Mouse (Mus musculus) adrenal gland, adult 8-10 months (tissue): ENCODE data around the gene Abhd6. TPM values are rescaled to one million over a fixed set of nuclear protein-coding genes. Genes with fewer than 3 reads are reported as not detected.

Experiments
- DNase-seq: peaks from one replicate; pipeline ENCODE4 v3.0.0; 2022
- total RNA-seq, 4 experiments: library from RNA; stranded (reverse); gene quantifications; 2 replicates each; pipeline ENCODE4 v1.2.4; 2022

Abhd6 gene
- total RNA-seq, 4 experiments from 2014 or later = 87.1 to 147 (median 102) TPM

DNA sequence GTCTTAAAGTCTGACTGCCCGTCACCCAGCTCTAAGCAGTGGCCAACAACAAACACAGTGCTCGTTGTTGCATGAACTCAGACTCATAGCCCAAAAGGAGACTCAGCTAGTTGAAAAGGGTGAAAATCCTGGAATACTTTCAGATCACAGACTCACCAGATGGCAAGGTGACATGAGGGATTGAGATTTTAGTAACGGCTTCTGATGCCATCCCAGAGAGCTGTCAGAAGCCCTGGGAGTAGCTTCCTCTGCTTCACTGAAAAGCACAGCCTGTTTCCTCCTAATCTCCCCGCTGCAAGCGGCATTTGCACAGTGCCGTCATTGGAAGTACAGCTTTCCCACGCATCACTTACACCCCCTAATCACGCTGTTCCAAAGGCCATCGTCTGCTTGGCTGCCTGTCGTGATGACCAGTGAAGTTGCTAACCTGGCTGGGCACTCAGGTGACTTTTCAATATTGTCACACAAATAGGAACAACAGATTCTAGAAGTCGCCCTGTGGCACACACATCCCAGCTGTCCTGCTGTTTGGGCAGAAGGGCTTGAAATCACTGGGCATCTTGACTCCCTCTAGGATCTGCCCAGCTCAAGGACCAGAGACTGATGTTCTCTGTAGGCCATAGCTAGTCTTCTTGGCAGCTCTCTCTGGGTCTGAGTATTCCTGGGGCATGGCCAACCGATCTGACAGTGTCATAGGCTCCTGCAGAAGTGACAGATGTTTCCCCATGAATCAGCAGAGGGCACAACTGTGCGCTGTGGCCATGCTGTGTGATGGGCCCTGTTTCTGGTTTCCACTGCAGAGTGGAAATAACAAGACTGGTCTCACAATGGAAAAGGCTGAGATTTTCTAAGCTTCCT is 29.6 kb downstream of the Abhd6 start:
- DNase-seq = peak; percentile 81

DNA sequence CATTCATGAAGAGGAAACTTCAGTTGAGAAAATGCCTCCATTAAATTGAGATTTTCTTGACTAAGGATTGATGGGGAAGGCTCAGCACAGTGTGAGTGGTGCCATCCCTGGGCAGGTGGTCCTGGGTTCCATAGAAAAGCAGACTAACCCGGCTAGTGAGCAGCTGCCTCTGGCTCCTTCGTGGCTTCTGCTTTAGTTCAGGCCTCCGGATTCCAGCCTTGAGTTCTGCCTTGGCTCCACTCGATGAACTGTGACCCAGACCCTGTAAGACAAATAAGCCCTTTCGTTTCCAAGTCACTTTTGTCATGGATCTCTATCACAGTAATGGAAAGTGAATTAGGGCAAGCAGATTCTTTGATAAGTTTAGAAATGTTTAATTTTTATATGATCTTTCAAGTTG is 31.9 kb downstream of the Abhd6 start:
- no peak for DNase-seq

DNA sequence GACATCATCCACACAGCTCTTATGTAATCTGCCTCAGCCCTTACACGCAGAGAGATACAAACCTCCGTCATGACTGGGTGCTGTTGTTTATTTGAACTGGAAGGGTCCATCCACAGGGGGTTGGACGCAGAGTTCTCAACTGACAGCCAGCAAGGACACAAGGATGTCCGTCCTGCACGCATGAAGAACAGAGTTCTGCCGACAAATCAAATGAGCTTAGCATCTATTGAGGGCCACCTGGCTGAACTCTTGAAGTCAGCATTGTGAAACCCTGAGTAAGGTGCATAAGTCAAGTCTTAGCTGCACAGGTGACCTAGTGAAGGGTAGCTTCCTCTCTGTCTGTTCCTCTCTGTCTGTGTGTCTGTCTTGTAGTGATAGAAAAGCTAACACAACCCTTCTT is 33.2 kb downstream of the Abhd6 start:
- DNase-seq = no peak

DNA sequence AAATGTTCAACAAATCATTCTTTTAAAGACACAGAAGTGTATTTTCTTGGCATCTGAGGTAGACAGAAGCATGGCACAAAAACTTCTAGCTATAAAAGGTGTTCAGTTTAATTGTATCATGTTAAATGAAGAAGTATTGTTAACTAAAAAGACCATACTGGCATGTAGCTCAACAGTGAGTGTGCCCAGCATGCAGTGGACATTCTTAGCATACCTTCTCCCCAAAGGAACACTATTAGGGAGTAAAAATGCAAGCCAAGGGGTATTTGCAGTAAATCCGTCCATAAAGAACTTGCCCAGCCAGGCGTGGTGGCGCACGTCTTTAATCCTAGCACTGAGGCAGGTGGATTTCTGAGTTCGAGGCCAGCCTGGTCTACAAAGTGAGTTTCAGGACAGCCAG is 33.7 kb downstream of the Abhd6 start:
- DNase-seq = no peak

DNA sequence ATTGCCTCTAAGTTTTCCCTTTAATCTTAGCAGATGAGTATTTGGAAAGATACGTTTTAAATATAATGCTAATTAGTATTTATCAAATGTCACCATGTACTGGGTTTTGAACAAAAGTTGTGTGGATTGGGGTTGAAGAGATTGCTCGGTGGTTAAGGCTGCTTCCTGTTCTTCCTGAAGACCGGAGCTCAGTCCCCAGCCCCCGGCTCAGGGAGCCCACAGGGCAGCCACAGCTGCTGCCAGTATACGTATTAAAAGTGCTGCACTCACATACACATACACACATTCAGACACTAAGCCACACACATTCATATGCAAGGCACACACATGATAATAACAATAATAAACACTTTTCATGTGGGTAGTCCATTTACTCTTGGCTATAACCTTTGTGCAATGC is 35.4 kb downstream of the Abhd6 start:
- no peak for DNase-seq

DNA sequence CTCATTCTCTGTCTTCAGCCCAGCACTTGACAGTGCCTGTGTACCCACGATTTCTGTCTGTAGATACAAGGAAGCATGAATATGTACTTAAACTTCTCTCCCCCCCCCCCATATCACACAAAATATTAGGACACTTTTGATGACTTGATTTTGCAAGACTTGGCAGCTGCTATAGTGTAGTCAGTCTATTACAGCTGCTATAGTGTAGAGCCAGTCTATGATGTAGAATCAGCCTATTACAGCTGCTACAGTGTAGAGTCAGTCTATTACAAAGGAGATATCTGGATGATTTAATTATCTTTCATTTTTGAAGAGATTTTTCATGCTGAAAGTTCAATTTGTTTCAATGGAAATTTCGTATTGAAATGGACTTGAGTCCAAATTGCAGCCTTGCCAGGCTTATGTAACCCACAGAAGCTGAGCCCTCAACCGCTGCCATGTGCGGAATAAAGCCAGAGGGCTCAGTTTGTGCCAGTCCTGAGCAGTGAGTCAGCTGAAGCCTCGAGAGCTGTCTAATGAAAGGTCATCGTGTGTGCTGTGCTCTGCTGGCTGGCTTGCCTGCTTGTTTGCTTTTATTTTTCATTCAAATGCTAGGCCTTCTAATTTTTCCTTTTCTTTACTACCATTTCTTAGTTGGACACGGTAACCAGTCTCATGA is 36.2 kb downstream of the Abhd6 start:
- peak; percentile 90 for DNase-seq

DNA sequence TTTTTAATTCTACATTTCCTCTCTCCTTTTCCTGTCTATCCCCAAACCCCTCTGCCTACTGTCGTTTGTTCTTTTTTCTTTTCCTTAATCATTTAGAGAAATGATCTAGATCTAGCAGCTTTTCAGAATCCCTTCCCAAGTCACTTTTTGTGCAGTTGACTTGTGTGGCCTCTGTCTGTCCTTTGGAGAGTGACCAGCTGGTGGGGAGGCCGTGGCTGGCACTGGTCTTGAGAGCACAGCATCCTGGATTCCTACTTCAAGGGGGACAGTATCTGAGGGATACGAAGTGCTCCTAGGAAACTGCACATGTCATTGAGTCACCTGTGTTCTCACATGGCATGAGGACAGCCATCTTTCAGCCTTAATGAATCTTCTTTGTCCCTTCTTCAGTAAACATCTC is 37.5 kb downstream of the Abhd6 start:
- no peak for DNase-seq

DNA sequence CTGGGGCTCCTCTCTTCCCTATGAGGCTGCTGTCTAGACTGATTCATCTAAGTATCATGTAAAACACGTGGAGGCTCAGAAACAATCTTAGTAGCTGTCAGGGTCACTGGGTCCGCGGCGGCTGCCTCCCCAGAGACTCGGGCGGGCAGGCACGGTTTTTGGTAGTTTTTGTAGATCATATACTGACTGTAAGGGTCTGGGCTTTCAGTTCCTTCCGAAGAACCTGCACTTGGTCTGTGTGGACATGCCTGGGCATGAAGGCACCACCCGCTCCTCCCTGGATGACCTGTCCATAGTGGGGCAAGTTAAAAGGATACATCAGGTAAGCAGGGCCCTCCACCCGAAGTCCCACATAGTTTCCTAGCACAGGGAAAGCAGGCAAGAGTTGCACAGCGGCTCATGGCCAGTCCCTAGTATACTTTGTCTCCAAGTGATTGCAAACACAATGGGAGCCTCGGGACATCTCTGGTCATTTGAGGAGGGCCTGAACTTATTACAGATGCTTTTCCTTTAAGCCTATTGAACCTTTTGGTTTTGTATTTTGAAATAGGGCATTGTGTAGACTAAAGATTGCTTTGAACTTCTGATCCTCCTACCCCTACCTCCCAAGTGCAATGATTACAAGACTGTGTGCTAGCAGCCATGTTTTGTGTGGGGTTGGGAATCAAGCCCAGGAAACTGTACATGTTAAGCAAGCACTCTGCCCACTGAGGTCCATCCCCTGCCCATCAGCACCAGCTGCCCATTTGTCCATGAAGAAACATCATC is 38.4 kb downstream of the Abhd6 start:
- no peak for DNase-seq

DNA sequence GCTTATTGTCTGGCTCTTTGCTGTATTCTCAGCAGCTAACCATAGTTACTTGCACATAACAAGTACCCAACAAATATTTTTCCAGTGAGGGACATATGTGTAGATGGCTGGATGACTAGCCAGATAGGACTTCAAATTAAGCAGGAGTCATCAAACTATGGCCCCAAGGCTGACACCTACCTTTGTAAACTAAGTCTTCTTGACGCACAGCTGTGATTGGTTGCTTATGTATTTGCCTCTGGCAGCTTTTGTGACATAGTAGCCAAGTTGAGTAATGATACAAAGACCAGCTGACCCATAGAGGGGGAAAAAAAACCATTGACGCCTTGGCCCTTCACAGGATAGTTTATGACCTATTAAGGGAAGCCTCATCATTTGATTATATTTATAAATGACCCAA is 39.4 kb downstream of the Abhd6 start:
- no peak for DNase-seq

DNA sequence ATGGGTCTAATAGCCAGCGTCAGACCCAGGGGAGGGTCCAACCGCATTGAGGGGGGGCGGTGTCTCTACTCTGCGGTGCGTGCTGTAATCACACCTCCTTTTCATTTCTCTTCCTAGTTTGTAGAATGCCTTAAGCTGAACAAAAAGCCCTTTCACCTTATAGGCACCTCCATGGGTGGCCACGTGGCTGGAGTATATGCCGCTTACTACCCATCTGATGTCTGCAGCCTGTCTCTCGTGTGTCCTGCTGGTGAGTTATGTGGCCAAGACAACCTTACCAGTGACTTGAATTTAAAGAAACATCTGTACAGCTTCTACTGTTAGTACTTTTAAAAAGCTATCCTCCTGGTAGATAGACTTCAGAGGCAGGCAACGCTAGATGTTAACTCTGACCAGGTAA is 39.9 kb downstream of the Abhd6 start:
- DNase-seq = no peak

DNA sequence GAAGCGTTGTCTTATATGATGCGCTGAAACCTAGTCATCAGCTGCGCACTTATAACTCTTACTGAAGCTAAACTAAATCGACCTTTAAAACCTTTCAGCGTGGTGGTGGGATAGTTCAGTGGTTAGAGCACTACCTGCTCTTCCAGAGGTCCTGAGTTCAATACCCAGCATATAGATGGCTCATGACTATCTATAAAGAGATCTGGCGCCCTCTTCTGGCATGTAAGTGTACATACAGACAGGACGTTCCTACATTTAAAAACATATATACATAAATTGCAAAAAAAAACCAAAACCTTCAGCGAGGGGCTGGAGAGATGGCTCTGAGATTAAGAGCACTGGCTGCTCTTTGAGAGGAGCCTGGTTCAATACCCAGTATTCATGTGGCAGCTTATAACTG is 41.6 kb downstream of the Abhd6 start:
- DNase-seq = no peak

DNA sequence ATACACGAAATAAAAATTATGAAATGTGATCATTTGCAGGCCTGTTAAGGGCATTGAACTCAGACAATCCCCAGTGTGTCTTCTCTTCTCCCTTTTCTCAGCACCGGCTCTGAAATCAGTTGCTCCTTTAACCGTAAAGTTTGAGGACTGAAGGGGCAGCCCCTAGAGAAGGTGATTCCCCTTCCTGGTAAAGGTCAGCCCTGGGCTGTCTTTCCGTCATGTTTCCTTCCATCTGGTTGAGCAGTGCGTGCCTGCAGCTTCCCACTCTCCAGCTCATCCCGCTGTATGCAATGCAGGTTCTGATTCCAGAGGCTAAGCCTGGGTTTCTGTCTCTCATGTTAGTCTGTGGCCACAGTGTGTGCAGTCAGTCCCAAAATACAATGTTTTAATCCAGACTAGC is 42.1 kb downstream of the Abhd6 start:
- DNase-seq = no peak

DNA sequence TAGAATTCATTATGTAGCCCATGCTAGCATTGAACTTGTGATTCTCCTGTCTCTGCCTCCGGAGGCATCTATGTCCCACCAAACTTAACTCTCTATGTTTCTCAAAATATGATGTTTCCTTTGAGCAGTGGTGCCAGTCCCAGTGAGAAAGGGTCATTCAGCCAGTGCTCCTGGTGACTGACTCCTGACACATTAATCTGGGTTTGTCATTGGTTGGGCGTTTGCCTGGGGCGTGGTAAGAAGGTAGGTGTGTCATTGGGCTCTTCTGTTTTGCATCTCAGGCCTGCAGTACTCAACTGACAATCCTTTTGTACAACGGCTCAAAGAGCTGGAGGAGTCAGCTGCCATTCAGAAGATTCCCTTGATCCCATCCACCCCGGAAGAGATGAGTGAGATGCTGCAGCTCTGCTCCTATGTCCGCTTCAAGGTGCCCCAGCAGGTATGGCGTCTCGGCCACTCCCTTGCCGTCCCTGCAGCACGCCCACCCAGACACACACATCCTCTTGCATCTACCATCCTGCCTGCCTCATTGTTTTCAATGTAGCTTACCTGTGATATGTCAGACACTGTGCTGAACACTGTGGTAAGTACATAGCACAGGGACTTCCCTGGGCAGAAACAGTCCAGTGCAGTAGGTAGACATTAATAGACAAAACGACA is 42.6 kb downstream of the Abhd6 start:
- no peak for DNase-seq

DNA sequence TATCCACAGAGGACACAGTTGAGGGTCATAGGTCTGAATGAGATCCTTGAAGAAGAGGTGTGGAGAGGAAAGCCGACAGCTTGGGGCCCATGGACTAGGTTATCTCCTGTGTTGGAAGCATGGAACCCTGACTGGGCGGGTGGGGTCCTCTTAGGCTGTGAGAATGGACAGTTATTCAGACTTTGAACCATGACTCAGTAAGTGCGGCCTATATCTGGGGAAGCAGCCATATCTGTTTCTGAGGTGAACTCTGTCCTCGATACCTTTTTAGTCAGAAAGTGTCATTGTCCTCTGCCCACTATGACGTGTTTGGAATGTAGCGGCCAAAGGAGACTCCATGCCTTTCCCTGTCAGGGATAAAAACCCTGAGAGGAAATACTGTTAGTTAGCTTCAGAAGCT is 44.1 kb downstream of the Abhd6 start:
- DNase-seq = no peak

DNA sequence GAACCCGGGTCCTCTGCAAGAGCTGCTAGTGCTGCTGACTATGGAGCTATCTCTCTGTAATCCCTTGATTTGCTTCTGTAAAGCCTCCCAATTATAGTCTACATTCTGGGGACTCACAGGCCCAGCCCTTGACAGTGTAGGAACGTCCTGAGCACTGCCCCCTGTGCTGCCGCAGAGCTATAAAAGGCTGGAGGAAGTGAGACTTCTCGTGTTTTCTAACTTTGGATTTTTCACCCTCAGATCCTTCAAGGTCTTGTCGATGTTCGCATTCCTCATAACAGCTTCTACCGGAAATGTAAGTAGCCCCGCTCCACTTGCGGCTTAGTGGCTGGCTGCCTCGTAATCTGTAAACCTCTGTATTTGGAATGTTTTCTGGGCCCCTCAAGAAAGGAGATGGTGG is 46.6 kb downstream of the Abhd6 start:
- DNase-seq = no peak

DNA sequence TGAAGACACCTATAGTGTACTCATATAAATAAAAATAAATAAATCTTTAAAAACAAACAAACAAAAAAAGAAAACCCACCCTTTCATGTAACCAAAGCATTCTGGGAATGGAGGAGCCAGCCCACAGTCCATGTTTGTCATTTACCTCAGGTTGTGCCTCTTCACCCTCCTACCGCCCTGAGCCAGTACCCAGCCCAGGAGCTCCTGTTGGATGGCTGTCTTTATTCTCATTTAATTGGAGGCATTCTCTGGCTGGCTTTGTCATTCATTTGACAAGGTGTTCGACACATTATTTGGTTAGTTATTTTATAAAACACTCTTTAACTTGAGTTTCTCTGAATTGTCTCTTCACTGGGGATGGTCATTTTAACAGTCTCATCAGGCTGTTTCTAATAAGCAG is 49.2 kb downstream of the Abhd6 start:
- DNase-seq = no peak

DNA sequence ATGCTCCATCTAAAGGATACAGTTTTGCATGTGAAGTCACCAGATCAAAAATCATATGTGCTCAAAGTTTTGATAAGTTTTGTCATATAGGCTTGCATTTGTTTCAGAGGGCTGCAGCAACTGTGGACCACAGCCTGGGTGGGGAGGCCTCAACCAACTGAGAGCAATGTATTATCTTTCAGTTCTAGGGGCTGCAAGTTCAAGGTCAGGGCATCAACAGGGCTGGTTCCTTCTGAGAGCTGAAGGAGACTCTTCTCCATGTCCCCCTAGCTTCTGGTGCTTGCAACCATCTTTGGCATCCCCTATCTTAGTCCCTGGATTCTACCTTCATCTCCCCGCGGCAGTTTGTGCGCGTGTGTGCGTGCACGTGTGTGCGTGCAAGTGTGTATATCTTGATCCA is 50.0 kb downstream of the Abhd6 start:
- no peak for DNase-seq

DNA sequence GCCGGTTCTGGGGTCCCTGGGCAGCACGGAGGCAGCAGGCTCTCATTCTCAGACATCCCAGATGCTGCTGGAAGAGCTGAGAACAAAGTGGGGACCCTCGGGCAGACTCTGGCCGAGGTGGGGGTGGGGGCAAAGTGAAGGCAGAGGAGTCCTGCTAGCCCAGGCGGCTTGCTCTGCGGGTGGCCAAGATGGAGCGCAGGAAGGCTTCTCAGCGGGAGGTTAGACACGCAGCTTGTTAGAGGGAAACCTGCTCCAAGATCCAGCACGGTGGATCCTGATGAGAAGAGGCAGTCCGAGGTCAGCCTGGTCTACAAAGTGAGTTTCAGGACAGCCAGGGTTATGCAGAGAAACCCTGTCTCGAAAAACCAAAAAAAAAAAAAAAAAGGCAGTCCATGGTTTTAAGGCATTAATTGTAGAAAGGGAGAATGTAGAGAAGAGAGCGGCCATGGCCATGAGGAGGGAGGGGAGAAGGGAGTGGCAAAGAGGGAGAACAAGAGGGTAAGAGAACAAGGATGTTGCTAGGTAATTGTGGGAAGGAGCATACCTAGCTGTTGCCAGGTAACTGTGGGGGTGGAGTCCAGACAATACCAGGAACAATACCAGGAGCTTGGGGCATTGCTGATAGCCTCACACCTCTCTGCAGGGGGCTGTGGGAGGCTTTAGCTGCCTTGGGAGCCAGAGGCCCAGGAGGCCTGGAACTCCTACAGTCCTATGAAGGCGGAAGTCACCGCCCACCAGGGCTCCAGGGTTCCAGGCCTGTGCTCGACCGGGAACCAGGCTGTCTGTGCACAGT is 51.8 kb downstream of the Abhd6 start:
- DNase-seq = no peak

DNA sequence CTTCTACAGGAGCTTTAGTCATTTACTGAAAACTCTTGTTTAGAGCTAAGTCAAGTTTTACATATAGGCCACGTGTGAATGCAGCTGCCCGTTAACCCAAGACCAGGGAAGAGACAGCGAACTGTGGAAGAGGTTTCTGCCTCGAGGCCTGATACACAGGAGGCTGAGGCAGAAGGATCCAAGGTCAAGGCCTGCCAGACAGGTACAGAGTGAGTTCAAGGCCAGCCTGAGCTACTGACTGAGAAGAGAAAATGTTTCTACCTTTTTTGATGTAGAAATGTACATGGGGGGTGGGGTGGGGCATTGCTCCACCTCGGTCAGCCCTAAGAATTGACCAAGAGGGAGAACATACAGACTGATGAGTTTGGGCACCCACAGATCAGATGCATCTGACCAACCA is 53.4 kb downstream of the Abhd6 start:
- DNase-seq = no peak

DNA sequence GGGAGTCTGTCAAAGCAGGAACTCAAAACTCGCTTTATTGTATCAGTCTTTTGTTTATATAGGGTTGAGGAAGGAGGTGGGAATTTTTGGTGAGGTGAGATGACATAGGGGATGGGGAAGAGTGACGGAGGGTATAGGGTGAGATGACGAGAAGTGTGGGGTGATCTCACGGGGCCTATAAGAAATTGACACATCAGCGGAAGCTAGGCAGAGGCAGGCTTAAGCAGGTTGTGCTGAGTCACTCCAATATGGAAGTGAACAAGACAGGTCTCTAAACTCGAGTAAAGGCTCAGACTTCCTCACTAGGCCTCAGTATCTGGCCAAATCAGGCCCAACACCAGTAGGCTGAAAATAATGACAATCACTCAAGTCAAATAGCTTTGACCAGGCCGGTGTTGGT is 57.2 kb downstream of the Abhd6 start:
- no peak for DNase-seq

DNA sequence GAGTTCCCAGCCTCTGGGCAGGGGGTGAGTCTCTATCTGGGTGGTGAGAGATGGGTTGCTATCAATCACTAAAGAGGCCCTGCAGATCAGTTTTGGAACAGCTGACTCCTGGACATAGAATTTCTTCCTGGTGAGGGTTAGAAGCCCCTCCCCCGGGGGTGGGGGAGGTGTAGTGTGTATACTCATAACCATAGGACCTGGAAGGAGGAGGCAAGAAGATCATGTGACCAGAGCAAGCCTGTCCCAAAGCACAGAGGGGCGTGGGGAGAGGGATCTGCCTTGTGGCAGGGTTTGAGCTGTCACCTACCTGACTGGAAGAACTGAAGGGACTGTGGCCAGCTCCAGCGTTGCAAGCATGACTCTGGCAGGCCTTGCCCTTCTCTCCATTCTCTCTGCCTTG is 59.4 kb downstream of the Abhd6 start:
- no peak for DNase-seq
